Comparison of ENCODE assay signal across 22 mouse cellular contexts in genomic region chrX:137063202-137063601, GRCm38 (mm10). TPM values are rescaled to one million over a fixed set of nuclear protein-coding genes. Genes with fewer than 3 reads are reported as not detected.
DNase-seq lines count a peak whose midpoint lies in the region; ATAC-seq lines count a peak whose summit lies in the region.
"Had no signal": no experiment of that assay in that cellular context is flagged by ENCODE, and none has a peak within 500 bp of the region (broad histone marks: within the 10 kb centered on the region; RNA-seq: fewer than 3 reads in every experiment).

No protein-coding gene starts in this region.

- peak; percentile 16 for DNase-seq in Muller cell, postnatal 12 days (ENCODE audit: inconsistent ontology term)
- DNase-seq in brain, adult 2 months (ENCODE audit: low read depth, low spot score) = peak; percentile 53
- DNase-seq in layer of hippocampus, adult 9-11 months = peak; percentile 33
- DNase-seq in right cerebral cortex, postnatal 10 days (ENCODE audit: low spot score in 2 of 2) = peak; percentile 48 to 52
- DNase-seq in testis, postnatal 10 days (ENCODE audit: low spot score) = no peak
- no peak for DNase-seq in adrenal gland, adult 2 months
- DNase-seq: cerebellum, adult 2 months; gastrocnemius, adult 2 months; heart, postnatal 4 days; kidney, adult 8-10 months; kidney, postnatal 4 days; lung, adult 18-20 months; spleen, adult 18-20 months had no signal

- ATAC-seq in erythroid progenitor cell, adult 5-6 weeks (replicated peaks; ENCODE audit: low FRiP score, poor library complexity, severe bottlenecking) = no peak
- ATAC-seq: CD4-positive, CD25-positive, alpha-beta regulatory T cell, adult 4 months had no signal

RNA-seq across cellular contexts. Expression of gene Fam199x, which starts 13.8 kb away (rescaled TPM):
- 0.36 and 4.2 TPM in 2 replicates for total RNA-seq in erythroid progenitor cell, adult 5-6 weeks (2015; ENCODE audit: low replicate concordance)
- total RNA-seq in erythroid progenitor cell, adult 5-6 weeks (2017; ENCODE audit: low replicate concordance) = 1.1 and 1.3 TPM in 2 replicates
- 1 to 10 TPM; 4.6 to 6.5 TPM for total RNA-seq in adrenal gland, adult 2 months (2021)
- polyA plus RNA-seq in adrenal gland, adult 2 months (2012; rRNA removed) = 0.55 and 0.58 TPM in 2 replicates

RNA-seq across cellular contexts. Expression of gene Slc25a53, which starts 25.1 kb away (rescaled TPM):
- total RNA-seq in erythroid progenitor cell, adult 5-6 weeks (2015; ENCODE audit: low replicate concordance) = 1.4 and 1.7 TPM in 2 replicates
- total RNA-seq in erythroid progenitor cell, adult 5-6 weeks (2017; ENCODE audit: low replicate concordance) = 0.91 and 4.5 TPM in 2 replicates
- total RNA-seq in adrenal gland, adult 2 months (2021) = 1 to 10 TPM; 5.7 to 6.1 TPM
- polyA plus RNA-seq in adrenal gland, adult 2 months (2012; rRNA removed) = 1.1 and 1.3 TPM in 2 replicates

RNA-seq across cellular contexts. Expression of gene Esx1, which starts 58.7 kb away (rescaled TPM):
- not detected in 2 replicates for total RNA-seq in erythroid progenitor cell, adult 5-6 weeks (2015; ENCODE audit: low replicate concordance)
- not detected in 2 replicates for total RNA-seq in erythroid progenitor cell, adult 5-6 weeks (2017; ENCODE audit: low replicate concordance)
- total RNA-seq in adrenal gland, adult 2 months (2021) = not detected
- not detected in 2 replicates for polyA plus RNA-seq in adrenal gland, adult 2 months (2012; rRNA removed)
- total RNA-seq: adrenal gland, adult 18-20 months; G1E; gastrocnemius, adult 2 months; heart, postnatal 4 days; liver, adult 2 months had no signal
- polyA plus RNA-seq: CD4-positive, CD25-positive, alpha-beta regulatory T cell, adult 4 months; cerebellum, adult 2 months; embryonic facial prominence, embryonic 11.5 days; G1E; heart, embryonic 14.5 days; liver, adult 2 months; neural tube, embryonic 13.5 days; stomach, embryonic 14.5 days had no signal

Comparison
In these comparisons a context has a peak if more than half of its experiments do, and no peak if none do; other contexts are left out.
1. DNase-seq: peak in Muller cell, postnatal 12 days (single experiment), brain, adult 2 months (single experiment), layer of hippocampus, adult 9-11 months (single experiment) and right cerebral cortex, postnatal 10 days (2 of 2); none in testis, postnatal 10 days (single experiment) and adrenal gland, adult 2 months (single experiment).